Mouse (Mus musculus) intestine, embryonic 15.5 days (tissue): Measurements from ENCODE around the gene Phb. TPM values are rescaled to one million over a fixed set of nuclear protein-coding genes. Genes with fewer than 3 reads are reported as not detected.
"Not testable (repeated sequence)": the region's sequence is repeated elsewhere in the genome, so short reads cannot be mapped to it uniquely, and the experiment has no call there.

Experiments
- ATAC-seq: fragments of 200-750 bp; cut with Nextera tagmentation; 2 replicates; pipeline ENCODE4 v1.8.0; 2017; ENCODE audit warnings: moderate TSS enrichment, moderate library complexity
- H3K27ac ChIP-seq: fragments of 300-500 bp; sonication (generic); 2 replicates; pipeline ENCODE4 v1.5.1; 2015; ENCODE audit warnings: mild to moderate bottlenecking, inconsistent platforms
- H3K27me3 ChIP-seq: fragments of 300-500 bp; sonication (generic); replicated peaks from 2 replicates; pipeline ENCODE4 v1.6.1; 2015; ENCODE audit warnings: inconsistent platforms
- H3K36me3 ChIP-seq: fragments of 300-500 bp; sonication (generic); 2 replicates; pipeline ENCODE4 v1.6.1; 2015; ENCODE audit warnings: inconsistent platforms
- H3K4me1 ChIP-seq: fragments of 300-500 bp; sonication (generic); replicated peaks from 2 replicates; pipeline ENCODE4 v1.6.1; 2015; ENCODE audit warnings: inconsistent platforms
- H3K4me2 ChIP-seq: fragments of 300-500 bp; sonication (generic); replicated peaks from 2 replicates; pipeline ENCODE4 v1.6.1; 2015; ENCODE audit warnings: mild to moderate bottlenecking, inconsistent platforms
- H3K4me3 ChIP-seq: fragments of 300-500 bp; sonication (generic); replicated peaks from 2 replicates; pipeline ENCODE4 v1.5.1; 2015; ENCODE audit warnings: inconsistent platforms
- H3K9ac ChIP-seq: fragments of 300-500 bp; sonication (generic); 2 replicates; pipeline ENCODE4 v1.6.1; 2015; ENCODE audit warnings: inconsistent platforms
- H3K9me3 ChIP-seq: fragments of 300-500 bp; sonication (generic); 2 replicates; pipeline ENCODE4 v1.6.1; 2016; ENCODE audit warnings: inconsistent platforms
- WGBS: fragments of 180-500 bp; shearing (Covaris S2); methylation state at CpG from one replicate; pipeline ENCODE4 v1.1.7; 2015; 5-methylcytosine and 5-hydroxymethylcytosine counted together
- polyA plus RNA-seq: library from polyadenylated mRNA; unstranded; fragments of >200 nt; fragmentation: Nextera tagmentation; extraction: Ambion mirVana; gene quantifications from 2 replicates; pipeline ENCODE4 v1.2.1, GENCODE M21; 2015

Phb gene
- polyA plus RNA-seq, 1 experiment from 2014 or later: 328 TPM

DNA sequence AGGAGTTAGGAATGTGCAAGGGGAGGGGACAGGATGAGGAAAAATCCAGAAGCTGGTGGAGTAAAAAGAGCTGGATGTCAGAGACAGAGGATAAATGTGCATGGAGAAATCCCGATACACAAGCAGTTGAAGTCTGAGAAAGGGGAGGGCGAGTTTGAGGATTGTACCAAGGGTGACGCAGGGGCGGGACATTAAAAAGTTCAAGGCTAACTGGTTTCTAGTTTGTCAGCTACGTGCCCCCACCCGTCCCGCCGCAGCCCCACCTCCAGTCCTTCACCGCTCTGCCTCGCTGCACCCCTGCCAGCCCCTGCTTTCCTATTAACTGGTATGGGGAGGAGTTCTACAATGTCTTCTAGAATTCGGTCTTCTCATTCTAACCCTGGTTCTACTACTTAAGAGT is 420 bp downstream of the Phb start:
- peak; percentile 54 for ATAC-seq
- Histone ChIP-seq H3K4me3 (peak overlapping the region; percentile 66), H3K9me3 (no peaks in the 10 kb centered on the region), H3K4me1 (peaks cover 5% of the 10 kb centered on the region), H3K27me3 (no peaks in the 10 kb centered on the region), H3K9ac (peak overlapping the region; percentile 61), H3K36me3 (peaks cover 9% of the 10 kb centered on the region; the same call in 1 of the 2 replicates), H3K4me2 (peak overlapping the region; percentile 78), H3K27ac (peak overlapping the region; percentile 54)
- WGBS: 1% methylated on average over 11 of the region's 11 CpGs

DNA sequence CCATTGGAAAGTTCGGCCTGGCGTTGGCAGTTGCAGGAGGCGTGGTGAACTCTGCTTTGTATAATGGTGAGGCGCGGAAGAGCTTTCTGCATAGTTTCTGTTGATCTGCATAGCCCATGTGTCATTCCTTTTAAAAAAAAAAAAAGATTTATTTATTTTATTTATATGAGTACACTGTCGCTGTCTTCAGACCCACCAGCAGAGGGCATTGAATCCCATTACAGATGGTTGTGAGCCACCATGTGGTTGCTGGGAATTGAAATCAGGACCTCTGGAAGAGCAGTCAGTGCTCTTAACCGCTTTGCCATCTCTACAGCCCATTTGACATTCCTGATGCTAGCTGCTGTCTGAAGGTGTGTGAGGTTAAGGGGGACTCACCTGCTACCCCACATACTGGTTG is 1.3 kb downstream of the Phb start:
- not testable (repeated sequence) for H3K9me3 ChIP-seq, H3K27me3 ChIP-seq, ATAC-seq, H3K27ac ChIP-seq, H3K4me1 ChIP-seq
- peaks cover 13% of the 10 kb centered on the region for H3K36me3 ChIP-seq
- H3K9ac ChIP-seq: 0 out of 2 replicates have a peak overlapping the region, but pooled peaks have one; percentile 61
- peak overlapping the region; percentile 66; the same call in 1 of the 2 replicates for H3K4me3 ChIP-seq
- WGBS: 85% methylated on average over 7 of the region's 7 CpGs
- peak overlapping the region; percentile 78 for H3K4me2 ChIP-seq

DNA sequence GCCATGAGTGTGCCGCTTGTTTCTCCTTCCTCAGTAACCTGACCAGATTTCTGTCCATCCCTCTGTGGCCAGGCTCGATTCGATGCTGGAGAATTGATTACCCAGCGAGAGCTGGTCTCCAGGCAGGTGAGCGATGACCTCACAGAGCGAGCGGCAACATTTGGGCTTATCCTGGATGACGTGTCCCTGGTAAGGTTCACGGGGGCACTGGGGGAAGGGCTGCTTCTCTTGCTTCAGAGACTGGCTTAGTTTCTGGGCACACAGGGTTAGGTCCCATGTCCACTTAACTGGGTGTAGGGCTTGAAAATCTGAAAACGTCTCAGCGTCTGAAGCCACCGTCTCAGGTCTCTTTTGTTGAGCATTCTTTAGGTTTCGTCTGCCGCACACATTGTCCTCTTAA is 8.7 kb downstream of the Phb start:
- 0 out of 2 replicates have a peak overlapping the region, but pooled peaks have one; percentile 48 for H3K27ac ChIP-seq
- no peak overlapping the region for H3K4me2 ChIP-seq
- H3K4me1 ChIP-seq: peaks cover 8% of the 10 kb centered on the region
- no peak for ATAC-seq
- peaks cover 55% of the 10 kb centered on the region for H3K36me3 ChIP-seq
- no peak overlapping the region for H3K9ac ChIP-seq
- 85% methylated on average over 14 of the region's 14 CpGs for WGBS
- H3K9me3 ChIP-seq: no peaks in the 10 kb centered on the region
- no peaks in the 10 kb centered on the region for H3K27me3 ChIP-seq
- no peak overlapping the region for H3K4me3 ChIP-seq

DNA sequence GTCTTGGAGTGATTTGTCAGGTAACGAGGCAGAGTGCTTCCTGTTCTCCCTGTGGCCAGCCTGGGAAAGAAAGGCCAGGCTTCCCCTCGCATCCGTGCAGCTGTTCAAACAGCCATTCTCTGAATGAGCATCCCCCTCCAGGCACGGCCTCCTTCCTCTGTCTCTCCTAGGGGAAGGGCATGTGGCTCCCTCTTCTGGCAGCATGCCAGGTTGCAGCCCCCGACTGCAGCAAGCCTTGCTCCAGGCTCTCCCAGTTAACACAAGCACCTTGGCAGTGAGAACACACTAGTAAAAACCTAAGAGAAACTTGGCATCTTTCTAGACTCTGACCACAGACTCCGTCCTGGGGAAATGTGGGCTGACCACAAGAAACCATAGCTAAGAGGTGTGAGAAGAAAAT is 9.6 kb downstream of the Phb start:
- 17% methylated on average over 6 of the region's 6 CpGs for WGBS
- Histone ChIP-seq H3K4me2 (no peak overlapping the region), H3K9ac (no peak overlapping the region), H3K36me3 (peaks cover 53% of the 10 kb centered on the region), H3K4me1 (peaks cover 8% of the 10 kb centered on the region), H3K27me3 (no peaks in the 10 kb centered on the region), H3K4me3 (no peak overlapping the region), H3K27ac (0 out of 2 replicates have a peak overlapping the region, but pooled peaks have one; percentile 48), H3K9me3 (no peaks in the 10 kb centered on the region)
- peak; percentile 50 for ATAC-seq

DNA sequence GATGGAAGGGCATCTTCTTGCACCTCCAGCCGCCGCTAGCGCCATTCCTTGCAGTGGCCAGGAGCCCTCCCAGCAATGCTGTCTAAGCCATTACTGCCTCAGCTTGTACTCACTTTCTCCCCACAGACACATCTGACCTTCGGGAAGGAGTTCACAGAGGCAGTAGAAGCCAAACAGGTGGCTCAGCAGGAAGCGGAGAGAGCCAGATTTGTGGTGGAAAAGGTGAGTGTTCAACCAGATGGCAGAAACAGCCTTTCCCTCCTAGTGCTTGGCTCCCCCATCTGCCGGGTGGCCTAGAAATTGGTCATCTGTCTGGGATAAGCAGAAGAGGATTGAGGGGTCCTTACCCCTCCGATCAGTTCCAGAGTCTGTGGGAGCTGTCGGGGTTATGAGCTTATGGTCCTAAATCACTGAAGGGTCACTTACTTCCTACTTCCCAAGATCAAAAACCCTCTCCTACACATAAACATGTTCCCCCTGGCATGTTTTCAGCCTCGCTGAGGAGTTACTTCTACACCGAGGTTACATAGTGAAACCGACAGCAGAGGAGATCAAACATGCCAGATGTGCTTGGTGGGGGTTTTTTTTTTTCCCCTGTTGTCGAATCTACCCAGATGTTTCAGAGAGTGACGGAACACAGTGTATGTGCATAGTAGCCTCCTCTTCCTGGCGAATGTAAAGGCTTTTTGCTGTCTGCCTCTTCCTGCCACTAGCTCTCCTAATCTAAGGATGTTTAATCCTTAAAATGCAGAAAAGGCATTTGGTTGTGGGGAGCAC is 11.4 kb downstream of the Phb start:
- H3K36me3 ChIP-seq: peaks cover 44% of the 10 kb centered on the region
- H3K27ac ChIP-seq: no peak overlapping the region
- H3K9ac ChIP-seq: no peak overlapping the region
- WGBS: 76% methylated on average over 14 of the region's 14 CpGs
- no peak overlapping the region for H3K4me3 ChIP-seq
- no peak overlapping the region for H3K4me2 ChIP-seq
- H3K4me1 ChIP-seq: peaks cover 14% of the 10 kb centered on the region
- H3K27me3 ChIP-seq: no peaks in the 10 kb centered on the region
- no peaks in the 10 kb centered on the region for H3K9me3 ChIP-seq
- no peak for ATAC-seq

DNA sequence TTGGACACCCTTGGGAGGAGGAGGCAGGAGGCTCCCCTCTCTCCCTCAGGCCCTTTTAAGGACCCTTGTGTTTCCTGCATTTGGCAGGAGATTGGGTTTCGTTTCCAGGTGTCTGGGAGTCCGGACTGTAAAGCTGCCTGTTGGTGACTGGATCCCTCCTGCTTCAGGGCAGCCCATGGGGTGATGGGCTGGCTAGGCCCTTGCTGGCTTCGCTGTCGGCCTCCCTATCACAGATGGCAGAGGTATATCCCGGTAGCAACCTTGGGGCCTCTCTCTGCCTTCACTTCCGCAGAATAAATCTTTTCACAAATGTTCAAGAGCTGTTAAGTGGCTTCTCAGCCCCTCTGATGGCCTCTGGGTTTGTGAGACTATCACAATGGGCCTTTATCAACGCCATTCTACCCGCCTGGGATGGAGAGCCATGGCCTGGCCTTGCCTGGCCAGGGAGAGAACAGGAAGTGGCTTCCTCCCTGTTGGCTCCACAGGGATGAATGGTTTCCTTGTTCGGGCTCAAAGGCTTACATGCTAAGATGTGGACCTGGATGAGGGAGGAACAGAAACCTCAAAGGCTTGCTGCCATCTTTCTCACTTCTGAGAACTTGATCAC is 15.3 kb downstream of the Phb start:
- peaks cover 23% of the 10 kb centered on the region for H3K36me3 ChIP-seq
- H3K4me1 ChIP-seq: 0 out of 2 replicates have a peak, but pooled peaks cover 6% of the 10 kb centered on the region
- 69% methylated on average over 9 of the region's 9 CpGs for WGBS
- no peak overlapping the region for H3K4me2 ChIP-seq
- peak overlapping the region; percentile 59 for H3K27ac ChIP-seq
- no peaks in the 10 kb centered on the region for H3K27me3 ChIP-seq
- H3K9ac ChIP-seq: no peak overlapping the region
- no peak overlapping the region for H3K4me3 ChIP-seq
- H3K9me3 ChIP-seq: no peaks in the 10 kb centered on the region
- ATAC-seq: 0 out of 2 replicates have a peak, but pooled peaks have one; percentile 40

DNA sequence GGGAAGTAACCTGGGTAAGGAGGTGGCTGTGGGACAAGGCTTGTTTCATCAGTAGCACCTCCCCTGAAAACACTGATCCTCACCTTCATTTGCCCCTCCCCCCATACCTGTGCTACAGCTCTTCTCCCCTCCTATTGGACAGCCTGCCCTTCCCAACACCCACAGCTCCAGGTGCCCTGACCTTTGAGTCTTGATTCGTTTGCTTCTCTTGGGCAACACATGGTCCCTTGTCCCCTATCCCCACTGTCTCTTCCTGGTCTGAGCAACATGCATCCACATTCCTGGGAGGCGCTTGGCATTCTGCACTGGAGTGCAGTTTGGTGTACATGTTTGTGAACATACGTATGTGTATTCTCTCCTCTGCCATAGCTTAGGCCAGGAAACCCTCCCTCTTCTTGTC is 16.2 kb downstream of the Phb start:
- no peak overlapping the region for H3K27ac ChIP-seq
- no peak overlapping the region for H3K4me2 ChIP-seq
- H3K9ac ChIP-seq: no peak overlapping the region
- H3K36me3 ChIP-seq: peaks cover 15% of the 10 kb centered on the region
- WGBS: 77% methylated on average over 3 of the region's 3 CpGs
- no peaks in the 10 kb centered on the region for H3K9me3 ChIP-seq
- no peaks in the 10 kb centered on the region for H3K27me3 ChIP-seq
- H3K4me3 ChIP-seq: no peak overlapping the region
- H3K4me1 ChIP-seq: 0 out of 2 replicates have a peak, but pooled peaks cover 6% of the 10 kb centered on the region
- 0 out of 2 replicates have a peak, but pooled peaks have one; percentile 44 for ATAC-seq

DNA sequence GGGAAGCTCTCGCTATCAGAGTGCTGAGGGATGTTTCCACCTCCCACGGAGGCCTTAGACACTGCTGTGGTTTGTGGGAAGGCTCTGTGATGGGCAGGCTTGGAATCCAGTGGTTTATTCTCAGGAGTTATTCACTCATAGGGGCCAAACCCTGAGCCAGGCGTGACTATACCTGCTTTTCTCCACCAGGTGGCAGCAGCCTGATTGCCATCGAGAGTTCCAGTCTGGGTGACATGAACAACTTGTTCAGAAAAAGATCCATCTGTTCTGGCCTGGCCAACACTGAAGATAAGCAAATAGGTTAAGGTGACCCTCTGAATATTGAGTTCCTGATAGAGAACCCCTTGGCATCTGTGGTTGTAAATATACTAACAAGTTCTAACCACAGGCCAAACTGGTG is 19.3 kb downstream of the Phb start:
- peak; percentile 50 for ATAC-seq
- Histone ChIP-seq H3K36me3 (no peaks in the 10 kb centered on the region), H3K27me3 (no peaks in the 10 kb centered on the region), H3K9ac (no peak overlapping the region), H3K27ac (no peak overlapping the region), H3K4me1 (peaks cover 12% of the 10 kb centered on the region), H3K4me2 (no peak overlapping the region), H3K4me3 (no peak overlapping the region), H3K9me3 (no peaks in the 10 kb centered on the region)
- WGBS: 3% methylated on average over 4 of the region's 4 CpGs

DNA sequence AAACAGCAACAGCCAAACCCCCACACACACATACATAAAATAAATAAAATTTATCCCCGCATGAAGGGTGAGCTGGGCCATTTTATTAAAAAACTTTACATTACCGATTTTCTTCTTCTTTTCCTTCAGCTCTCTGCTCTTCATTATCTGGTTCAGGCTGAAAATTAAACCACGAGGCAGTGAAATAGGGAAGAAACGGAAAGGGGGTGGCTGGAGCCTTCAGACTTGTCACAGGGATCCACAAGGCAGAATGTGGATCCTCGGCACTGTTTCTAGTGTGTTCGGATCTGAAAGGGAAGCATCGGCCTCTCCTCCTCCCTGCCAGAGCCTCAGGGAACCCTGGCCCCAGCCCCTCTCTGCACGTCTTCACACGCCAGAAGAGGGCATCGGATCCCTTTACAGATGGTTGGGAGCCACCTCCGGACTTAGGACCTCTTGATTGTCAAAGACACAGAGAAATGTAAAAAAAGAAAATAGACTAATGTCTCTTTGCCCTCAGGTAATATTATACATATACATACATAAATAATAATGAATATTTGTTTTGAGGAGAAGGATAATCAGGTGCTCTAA is 20.4 kb downstream of the Phb start:
- no peak overlapping the region for H3K4me2 ChIP-seq
- ATAC-seq: no peak
- no peak overlapping the region for H3K4me3 ChIP-seq
- peaks cover 12% of the 10 kb centered on the region for H3K4me1 ChIP-seq
- H3K36me3 ChIP-seq: no peaks in the 10 kb centered on the region
- H3K27me3 ChIP-seq: no peaks in the 10 kb centered on the region
- no peak overlapping the region for H3K27ac ChIP-seq
- no peaks in the 10 kb centered on the region for H3K9me3 ChIP-seq
- no peak overlapping the region for H3K9ac ChIP-seq
- 48% methylated on average over 11 of the region's 11 CpGs for WGBS

DNA sequence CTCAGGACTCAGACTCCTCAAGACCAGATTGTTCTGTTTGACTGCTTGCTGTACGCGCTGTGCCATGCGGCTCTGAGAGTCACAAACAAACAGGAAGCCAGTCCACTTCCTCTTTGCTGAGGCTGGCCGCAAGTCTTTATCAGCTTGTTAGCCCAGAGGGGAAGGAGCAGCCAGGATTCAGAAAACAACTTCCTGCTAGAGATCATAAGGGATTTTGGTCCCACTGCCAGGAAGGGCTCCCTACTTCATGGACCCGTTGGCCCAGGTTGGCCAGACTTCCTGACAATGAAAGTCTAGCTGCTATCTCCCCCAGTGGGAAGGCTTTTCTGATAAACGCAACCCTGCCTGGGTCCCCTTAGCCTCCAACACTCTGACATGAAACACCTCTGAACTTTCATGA is 21.8 kb downstream of the Phb start:
- no peaks in the 10 kb centered on the region for H3K36me3 ChIP-seq
- H3K9me3 ChIP-seq: no peaks in the 10 kb centered on the region
- peak overlapping the region; percentile 54; the same call in 1 of the 2 replicates for H3K27ac ChIP-seq
- no peaks in the 10 kb centered on the region for H3K27me3 ChIP-seq
- 0 out of 2 replicates have a peak overlapping the region, but pooled peaks have one; percentile 4 for H3K4me2 ChIP-seq
- ATAC-seq: no peak
- no peak overlapping the region for H3K9ac ChIP-seq
- no peak overlapping the region for H3K4me3 ChIP-seq
- 55% methylated on average over 6 of the region's 6 CpGs for WGBS
- peaks cover 6% of the 10 kb centered on the region for H3K4me1 ChIP-seq

DNA sequence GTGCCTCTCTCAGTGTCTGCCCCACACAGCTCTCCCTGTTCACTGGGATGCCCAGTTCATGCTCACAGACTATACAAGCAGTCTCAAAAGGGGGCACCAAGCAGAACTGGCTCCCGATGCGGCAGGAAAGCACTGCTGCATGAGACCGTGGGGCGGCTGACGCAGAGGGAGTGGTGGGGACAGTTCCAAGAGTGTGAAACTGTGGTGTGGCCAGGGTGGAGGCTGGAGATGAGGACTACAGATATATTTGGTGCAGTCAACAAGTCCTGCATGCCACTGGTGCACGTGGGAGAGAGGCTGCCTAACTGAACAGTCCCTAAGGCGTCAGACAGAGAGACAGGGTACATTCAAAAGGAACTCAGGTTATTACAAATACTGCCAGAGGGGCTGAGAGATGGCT is 22.2 kb downstream of the Phb start:
- 0 out of 2 replicates have a peak overlapping the region, but pooled peaks have one; percentile 4 for H3K4me2 ChIP-seq
- no peak overlapping the region for H3K27ac ChIP-seq

DNA sequence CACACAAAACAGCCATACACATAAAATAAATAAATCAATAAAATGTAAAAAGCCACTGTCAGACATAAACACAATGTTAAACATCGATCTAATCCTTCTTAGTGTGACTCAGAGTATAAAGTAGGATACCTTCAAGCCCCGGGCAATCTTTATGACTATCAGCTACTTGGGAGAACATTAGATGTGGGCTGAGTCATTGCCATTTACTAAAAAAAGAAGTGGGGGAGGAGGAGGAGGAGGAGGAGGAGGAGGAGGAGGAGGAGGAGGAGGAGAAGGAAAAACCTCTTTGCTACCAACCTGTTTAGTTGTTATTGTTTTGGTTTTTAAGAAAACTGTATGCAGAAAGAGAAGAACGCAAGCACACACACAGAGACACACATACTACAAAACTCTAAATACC is 22.8 kb downstream of the Phb start:
- H3K9ac ChIP-seq: no peak overlapping the region
- no peak overlapping the region for H3K27ac ChIP-seq
- no peak overlapping the region for H3K4me3 ChIP-seq
- H3K27me3 ChIP-seq: no peaks in the 10 kb centered on the region
- ATAC-seq: no peak
- no peak overlapping the region for H3K4me2 ChIP-seq
- peaks cover 6% of the 10 kb centered on the region for H3K4me1 ChIP-seq
- WGBS: 73% methylated on average over 3 of the region's 3 CpGs
- no peaks in the 10 kb centered on the region for H3K36me3 ChIP-seq
- no peaks in the 10 kb centered on the region for H3K9me3 ChIP-seq

More for the DNA sequence above, 22.2 kb downstream of the Phb start:
- Histone ChIP-seq H3K36me3 (no peaks in the 10 kb centered on the region), H3K27me3 (no peaks in the 10 kb centered on the region), H3K4me3 (no peak overlapping the region), H3K4me1 (peaks cover 6% of the 10 kb centered on the region), H3K9ac (no peak overlapping the region), H3K9me3 (no peaks in the 10 kb centered on the region)
- ATAC-seq: peak; percentile 60; the same call in 1 of the 2 replicates
- WGBS: 59% methylated on average over 7 of the region's 7 CpGs
